Mouse (Mus musculus) right cerebral cortex, adult 2 months (tissue): ENCODE results near the gene Kif2a.
"Not testable (repeated sequence)": the region's sequence is repeated elsewhere in the genome, so short reads cannot be mapped to it uniquely, and the experiment has no call there.

Experiments
- DNase-seq, 2 experiments: peaks; one replicate each; pipeline ENCODE4 v3.0.0; 2021 to 2022; ENCODE audit warnings: low spot score in 2 of 2

Gene Kif2a

DNA sequence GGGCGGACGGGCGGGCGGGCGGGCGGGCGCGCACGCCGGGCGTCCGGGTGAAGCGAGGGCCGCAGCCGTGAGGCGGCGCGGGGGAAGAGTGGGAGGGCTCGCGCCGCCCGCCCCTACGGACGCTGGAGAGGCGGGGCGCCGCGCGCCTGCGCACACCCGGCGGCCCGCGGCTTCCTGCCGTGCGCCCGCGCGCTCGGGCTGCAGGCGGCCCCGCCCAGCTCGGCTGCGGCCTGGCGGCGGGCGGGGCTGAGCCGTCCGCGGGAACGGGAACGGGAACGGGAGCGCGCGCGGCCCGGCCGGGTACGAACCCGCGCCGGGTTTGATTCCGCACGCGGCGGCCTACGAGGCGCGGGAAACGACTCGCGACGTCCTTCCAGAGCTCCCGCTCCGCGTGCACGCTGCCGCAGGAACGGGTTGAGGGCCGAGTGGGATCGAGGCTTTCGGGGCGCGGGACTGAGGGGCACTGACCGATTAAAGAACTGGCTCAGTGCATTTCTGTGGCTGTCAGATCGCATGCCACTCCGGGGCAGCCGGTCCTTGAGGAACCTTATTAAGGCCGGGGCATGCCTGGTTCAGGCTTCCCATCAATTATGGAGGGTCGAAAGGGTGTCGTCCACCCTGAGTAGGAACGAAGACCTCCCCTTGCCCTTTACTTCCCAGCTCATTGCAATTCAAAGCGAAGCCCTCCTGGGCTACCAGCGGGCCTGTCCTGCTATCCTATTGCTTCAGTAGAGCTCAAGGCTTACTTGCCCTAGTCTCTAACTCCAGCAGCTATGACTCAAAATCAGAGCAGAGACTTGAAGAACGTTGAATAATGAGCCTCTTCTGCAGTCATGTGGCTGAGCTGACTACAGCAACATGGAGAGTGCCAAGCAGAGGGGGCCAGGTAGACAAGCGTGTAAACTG is 593 bp upstream of the Kif2a start:
- DNase-seq = peak; percentile 50 to 52

DNA sequence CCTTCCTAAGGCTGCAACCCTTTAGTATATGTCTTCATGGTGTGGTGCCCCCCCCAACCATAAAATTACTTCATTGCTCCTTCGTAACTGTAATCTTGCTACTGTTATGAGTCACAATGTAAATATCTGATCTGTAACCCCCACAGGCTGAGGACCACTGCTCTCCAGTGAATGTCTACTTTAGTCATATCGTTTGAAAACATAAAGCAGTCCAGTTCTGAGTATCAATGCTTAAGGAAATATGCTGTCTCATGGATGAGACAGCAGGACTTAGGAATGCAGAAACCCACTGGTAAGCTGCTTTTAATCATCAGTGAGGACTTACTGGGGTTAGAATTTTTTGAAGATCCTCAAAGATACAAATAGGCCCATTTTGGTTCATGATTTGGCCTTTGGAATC is 2.5 kb downstream of the Kif2a start:
- no peak for DNase-seq

DNA sequence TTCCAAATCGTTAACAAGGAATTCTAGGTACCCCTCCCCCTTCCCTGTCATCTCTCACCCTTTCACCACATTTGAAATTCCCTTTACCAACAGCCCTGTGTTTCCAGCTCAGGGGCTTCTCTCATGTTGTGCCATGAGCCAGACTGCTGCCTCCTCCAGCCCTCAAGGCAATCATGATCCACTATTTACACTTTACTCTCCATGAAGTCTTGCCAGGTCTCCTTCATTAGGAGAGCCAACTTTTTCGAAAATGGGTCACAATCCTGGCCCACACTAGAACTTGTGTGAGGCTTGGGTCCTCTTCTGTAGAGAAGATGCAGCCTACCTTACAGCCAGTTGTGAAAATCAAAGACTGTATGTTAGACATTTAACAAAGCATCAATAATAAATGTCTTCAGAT is 8.0 kb downstream of the Kif2a start:
- no peak for DNase-seq

DNA sequence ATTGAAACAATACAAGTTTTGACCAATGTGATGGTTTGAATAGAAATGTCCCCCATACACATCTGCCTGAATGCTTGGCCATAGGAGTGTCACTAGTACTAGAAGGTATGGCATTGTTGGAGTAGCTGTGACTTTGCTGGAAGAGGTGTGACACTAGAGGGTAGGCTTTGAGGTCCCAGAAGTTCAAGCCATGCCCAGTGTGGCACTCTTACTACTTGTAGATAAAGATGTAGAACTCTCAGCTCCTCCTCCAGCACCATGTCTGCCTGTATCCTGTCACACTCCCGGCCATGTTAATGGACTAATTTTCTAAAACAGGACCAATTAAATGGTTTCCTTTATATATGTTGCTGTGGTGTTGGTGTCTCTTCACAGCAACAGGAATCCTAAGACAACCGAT is 10.3 kb downstream of the Kif2a start:
- no peak for DNase-seq

DNA sequence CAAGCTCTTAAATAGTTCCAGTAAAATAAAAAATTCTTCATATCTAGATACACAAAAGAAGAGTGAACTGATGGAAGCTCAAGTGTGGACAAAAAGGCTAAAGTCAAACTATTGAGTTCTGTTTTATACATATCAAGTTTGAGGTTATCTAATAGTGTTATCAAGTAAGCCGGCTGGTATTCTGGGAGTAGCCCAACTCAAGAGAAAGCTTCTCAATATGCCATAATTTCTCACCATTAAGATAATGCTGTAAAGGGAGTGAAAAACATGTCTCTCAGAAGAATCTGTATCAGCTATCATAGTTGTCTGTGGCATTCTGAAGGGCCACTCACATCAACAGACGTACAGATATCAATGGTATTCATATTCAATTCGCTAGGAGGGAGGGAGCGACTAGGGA is 13.8 kb downstream of the Kif2a start:
- no peak for DNase-seq

DNA sequence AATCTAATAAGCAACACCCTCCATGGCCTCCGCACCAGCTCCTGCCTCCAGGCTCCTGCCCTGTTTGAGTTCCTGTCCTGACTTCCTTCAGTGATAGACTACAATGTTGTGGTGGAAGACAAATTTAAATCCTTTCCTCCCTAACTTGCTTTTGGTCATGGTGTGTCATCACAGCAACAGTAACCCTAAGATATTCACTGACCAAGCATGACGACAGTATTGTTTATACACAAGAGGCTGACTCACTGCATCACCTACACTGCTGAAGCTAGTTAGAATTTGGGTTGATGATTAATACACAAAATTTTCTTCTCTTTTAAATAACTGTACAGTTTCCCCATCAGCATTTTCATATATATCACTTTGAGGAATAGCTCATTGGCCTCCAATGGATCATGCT is 18.7 kb downstream of the Kif2a start:
- DNase-seq = no peak

DNA sequence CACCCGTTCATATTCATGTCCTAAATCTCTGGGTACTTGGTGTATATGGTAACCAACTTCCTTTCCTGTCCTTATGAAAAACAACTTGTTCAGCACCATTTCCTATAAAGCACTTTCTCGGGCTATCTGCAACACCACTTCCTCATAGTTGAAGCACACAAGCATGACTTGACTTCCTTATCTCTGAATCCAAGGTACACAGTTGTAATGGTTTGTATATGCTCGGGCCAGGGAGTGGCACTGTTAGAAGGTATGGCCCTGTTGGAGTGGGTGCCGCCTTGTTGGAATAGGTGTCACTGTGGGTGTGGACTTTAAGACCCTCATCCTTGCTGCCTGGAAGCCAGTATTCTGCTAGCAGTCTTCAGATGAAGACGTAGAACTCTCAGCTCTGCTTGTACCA is 23.3 kb downstream of the Kif2a start:
- no peak for DNase-seq

DNA sequence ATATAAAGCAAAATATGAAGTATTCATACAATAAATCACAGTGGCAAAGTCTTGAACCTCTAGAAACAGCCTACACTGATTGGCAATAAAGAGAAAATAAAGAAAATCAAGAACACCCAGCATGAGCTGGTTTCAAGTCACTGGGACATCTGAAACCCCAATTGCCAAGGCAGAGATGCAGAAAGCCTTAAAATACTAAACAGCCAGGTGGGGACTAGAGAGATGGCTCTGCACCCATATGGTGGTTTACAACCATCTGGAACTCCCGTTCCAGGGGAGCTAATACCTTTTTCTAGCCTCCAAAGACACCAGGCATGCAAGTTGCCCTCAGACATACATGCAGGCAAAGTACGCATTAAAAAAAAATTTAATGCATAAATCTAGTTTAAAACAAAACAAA is 23.9 kb downstream of the Kif2a start:
- no peak for DNase-seq

DNA sequence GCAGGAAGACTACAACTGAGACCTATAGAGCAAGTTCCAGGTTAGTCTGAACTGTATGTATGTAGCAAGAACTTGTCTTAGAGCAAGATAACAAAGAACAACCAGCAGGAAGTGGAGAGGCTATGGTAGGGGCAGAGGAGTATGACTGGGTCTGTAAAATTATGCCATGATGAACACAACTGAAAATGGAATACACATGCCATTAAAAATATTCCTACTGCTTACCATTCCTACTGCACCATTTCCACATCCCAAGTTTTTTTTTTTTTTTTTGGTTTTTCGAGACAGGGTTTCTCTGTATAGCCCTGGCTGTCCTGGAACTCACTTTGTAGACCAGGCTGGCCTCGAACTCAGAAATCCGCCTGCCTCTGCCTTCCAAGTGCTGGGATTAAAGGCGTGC is 24.4 kb downstream of the Kif2a start:
- not testable (repeated sequence) for DNase-seq

DNA sequence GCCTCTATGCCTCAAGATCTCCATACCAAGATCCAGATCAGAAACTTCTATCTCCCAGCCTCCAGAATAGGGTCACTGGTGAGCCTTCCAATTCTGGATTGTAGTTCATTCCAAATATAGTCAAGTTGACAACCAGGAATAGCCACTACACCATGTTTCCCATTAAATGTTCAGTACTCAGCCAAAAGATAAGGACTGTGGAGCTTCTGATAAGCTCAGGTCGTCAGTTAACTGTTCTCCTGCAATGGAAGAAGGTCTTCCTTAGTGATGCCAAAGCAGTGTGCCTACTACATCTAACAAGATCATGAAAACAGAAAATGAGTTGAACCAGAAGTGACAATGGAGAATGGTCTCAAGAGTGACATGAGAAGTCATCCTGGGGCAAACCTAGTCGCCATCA is 25.0 kb downstream of the Kif2a start:
- no peak for DNase-seq

DNA sequence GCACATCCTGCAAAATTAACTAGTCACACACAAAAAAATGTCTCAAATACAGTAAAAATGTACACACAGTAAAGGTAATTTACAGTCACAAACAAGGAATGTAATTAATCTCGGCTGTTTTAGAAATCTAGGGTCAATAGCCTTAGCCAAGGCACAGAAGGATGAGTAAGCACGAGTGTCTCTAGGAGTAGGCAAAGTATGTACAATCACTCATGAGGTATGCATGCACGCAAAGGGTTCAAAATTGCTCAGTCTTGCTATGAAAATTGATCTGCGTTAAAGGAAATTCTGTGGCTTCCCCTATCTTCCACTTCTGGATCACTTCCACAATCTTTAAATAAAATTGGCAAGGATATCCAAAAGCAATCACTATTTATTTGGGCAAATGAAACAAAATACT is 60.4 kb downstream of the Kif2a start:
- no peak for DNase-seq

DNA sequence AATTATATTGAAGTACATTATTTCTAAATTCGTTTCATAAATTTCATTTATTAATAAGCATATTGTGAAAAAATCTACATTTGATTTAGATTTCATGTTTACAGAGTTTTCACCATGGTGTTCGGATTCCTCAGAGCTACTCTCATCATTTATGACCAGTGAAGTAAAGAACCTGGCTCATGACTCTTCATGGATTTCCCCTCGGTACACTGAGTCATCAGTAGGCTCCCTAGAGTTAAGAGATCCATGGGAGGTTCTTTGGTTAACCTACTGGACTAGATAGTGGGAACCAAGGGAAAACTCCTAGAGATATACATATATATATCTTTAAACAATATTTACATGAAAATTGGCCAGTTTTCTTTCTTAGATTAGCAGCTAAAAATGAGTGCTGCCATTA is 61.4 kb downstream of the Kif2a start:
- no peak for DNase-seq

DNA sequence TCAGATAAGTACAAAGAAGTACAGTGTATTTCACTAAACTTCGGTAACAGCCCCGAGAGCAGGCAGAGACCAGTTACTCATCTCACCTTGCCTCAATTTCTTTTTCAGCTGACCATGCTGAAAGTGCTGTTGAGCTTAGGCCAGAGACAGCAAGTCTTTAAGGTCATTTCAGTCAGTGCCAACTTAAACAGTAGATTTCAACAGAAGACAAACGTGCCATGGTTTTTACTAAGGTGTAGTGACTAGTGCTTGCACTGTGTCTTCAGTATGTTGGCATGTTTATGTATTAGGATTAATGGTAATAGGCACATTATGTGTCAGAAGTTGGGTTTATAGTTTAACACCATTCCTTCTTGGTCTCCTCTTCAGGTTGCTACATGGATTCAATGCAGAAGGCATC is 63.6 kb downstream of the Kif2a start:
- DNase-seq = no peak

DNA sequence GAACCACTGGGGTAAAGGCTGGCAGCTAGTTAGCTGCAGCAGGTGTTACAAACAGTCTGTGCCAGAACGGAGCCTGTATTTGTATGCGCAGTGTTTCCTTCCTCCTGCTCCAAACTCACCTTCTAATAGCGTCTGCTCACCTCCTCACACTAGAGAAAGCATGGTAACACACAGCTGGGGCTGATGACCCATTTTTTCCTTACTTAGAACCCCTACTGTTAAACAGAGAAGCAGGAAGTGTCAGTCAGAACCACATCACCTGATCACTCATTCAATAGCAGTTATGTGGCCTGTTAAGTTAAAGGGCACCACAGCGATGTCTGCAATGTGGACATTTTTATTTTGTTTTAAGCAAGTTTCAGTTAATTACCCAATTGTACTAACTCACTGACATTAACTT is 64.4 kb downstream of the Kif2a start:
- DNase-seq = no peak

DNA sequence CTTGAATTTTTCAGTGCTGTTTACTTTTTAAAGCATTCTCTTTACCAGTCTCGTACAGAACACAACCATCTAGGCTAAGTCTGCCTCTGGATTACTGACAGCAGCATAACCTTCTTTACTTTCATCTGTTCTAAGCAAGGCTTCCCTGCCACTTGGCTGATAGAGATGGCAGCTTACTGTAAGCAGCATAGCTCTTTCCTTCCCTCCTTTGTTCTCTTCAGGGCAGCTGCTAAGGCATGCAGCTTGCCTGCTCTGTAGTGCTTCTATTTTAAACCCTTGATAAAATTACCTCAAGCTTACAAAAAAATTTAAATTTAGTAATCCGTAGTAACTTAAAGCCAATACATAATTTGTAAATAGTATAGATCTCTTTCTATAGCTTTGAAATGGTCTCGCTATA is 67.0 kb downstream of the Kif2a start:
- DNase-seq = no peak

DNA sequence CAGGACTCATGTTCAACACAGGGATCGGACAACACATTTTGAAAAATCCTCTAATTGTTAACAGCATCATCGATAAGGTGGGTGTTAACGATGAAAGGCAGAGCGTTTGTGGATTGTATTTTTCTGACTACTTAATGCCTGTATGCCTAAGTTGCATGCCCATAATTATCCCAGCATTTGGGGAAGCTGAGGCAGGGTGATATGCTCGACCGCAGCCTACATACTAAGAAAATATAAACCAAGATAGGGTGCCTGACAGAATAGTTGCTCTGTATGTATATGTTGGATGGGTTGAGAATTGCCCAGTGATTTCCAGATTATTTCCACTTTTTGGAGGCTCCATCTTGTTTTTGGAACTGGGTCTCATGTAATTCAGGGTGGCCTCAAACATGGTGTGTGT is 74.3 kb downstream of the Kif2a start:
- no peak for DNase-seq

DNA sequence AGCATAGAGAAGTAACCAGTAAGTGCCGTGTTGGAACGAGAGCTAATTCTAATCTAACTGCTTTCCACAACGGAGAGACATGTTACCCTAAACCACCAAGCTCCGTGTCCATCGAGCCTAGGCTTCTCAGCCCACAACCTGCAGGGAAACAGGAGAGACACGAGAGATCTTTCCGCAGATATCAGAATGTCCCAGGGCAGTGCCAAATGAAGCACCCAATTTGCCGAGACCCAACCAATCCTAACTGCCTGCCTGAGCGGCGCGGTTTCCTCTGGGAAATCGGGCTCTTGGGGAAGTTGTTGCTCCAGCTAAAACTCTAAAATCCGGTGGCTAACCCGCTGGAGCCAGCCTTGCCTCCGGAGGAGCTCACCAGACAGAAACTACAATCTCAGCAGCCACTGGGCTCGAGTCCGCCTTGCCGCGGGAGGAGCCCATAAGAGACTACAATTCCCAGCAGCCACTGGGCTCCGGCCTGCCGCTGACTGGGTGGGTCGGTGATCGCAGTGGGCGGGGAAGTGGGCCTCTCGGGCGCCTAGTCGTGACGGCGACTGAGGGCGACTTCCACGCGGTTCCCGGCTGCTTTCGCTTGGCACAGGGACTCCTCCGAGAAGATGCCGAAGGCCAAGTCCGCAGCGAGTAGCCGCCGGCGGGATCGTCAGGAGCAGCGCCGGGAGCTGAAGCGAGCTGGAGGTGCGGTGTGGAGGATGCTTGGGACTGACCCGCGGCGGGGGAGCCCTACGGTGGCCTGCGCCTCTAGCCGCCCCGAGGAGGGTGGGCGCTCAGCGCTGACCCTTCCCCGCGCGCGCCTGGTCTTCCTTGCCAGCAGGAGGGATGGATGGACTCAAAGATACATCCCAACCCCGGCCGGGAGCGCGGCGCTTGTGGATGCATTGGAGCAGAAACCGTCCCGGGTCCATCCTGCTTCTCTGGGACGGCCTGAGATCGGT is 75.1 kb downstream of the Kif2a start, which contains the start of gene Dimt1:
Dimt1 (plus strand) TSS at position 534 of the 947 bp plus-strand sequence.
- DNase-seq = peak; percentile 96 to 97

DNA sequence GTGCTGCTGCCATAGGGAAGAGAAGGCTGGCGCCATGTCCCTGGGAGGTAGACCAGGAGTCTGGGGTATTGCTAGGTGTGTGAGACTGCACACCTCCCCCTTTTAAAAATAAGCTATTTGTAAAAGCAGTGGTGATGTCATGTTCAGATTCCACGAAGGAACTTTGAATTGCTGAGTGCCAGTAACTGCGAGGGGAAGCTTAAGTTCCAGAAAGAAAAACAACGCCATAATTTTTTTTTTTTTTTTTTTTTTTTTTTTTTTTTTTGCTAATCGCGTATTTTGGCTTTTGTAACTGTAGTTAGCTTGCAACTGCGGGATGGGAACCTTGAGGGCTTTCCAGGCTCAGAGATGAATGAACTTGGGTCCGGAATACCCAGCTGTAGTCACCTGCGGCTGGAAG is 76.4 kb downstream of the Kif2a start:
- no peak for DNase-seq

DNA sequence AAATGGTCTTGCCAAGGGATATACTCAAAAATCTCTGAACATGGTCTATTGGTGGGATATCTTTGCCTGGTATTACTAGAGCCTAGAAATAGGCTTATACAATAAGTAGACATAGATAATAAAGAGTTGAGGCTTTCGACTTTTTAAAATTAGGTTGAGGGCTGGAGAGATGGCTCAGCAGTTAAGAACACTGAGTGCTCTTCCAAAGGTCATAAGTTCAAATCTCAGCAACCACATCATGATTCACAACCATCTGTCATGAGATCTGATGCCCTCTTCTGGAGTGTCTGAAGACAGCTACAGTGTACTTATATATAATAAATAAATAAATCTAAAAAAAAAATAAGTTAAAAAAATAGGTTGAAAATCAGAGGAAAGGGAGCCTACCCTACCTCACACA is 79.2 kb downstream of the Kif2a start:
- DNase-seq = no peak

DNA sequence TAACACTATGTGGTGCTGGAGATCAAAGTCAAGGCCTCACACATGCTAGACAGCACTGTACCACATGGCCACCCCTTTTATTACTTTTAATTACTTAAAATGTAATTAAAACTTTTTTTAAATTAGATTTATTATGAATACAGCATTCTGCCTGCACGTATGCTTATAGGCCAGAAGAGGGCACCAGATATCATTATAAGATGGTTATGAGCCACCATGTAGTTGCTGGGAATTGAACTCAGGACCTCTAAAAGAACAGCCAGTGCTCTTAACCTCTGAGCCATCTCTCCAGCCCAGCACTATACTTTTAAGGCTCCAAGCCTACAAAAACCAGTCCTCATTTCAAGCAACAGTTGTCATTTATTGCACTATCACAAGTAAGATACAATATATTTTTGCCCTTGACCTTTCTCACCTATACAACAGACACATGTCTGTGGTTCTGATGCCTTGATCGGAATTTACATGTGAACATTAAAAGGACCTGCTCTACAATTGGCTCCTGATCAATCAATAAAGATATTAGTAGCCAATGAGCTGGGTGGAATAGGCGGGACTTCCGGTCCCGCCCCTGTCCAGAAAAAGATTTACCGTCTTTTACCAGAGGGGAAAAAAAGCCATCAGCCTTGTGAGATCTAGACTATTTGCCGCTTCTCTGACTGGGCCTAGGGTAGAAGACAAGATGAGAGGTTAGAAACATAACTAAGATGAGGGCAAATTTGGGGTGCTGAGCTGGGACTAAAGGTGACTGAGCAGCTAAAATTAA is 80.5 kb downstream of the Kif2a start:
- DNase-seq = no peak

DNA sequence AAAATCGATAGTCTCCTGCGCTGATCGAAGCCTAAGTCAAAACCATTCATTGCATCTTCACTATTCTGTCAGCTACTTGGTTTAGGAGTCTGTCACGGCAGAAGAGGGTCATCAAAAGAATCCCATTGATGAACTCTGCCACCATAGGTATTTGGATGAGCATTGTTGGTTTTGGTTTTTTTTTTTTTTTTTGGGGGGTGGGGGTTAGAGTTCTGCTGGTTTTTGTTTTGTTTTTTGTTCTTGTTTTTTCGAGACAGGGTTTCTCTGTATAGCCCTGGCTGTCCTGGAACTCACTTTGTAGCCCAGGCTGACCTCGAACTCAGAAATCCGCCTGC is 84.8 kb downstream of the Kif2a start:
- no peak for DNase-seq
